Comparison of ENCODE assay signal across 18 mouse cellular contexts in genomic region chr7:134693325-134693724, GRCm38 (mm10). TPM values are rescaled to one million over a fixed set of nuclear protein-coding genes. Genes with fewer than 3 reads are reported as not detected.
DNase-seq lines count a peak whose midpoint lies in the region; ATAC-seq and TF ChIP-seq lines count a peak whose summit lies in the region.
"Had no signal": no experiment of that assay in that cellular context is flagged by ENCODE, and none has a peak within 500 bp of the region (broad histone marks: within the 10 kb centered on the region; RNA-seq: fewer than 3 reads in every experiment).

No protein-coding gene starts in this region.

- DNase-seq in kidney, adult 8-10 months = no peak
- DNase-seq in liver, adult 2 months (ENCODE audit: extremely low read depth, low read depth, low spot score) = peak; percentile 25
- DNase-seq in liver, embryonic 11.5 days (ENCODE audit: low spot score) = no peak
- no peak for DNase-seq in urinary bladder, postnatal 36 days (ENCODE audit: low spot score in 2 of 2)
- DNase-seq in retina, postnatal 1 day = no peak
- DNase-seq: adrenal gland, adult 8-10 months; adrenal gland, postnatal 36 days; cerebellum, adult 11 months; cerebellum, adult 9-10 months; cerebellum, postnatal 25 days; gastrocnemius, postnatal 10 days had no signal

- H3K27me3 ChIP-seq in kidney, embryonic 14.5 days (ENCODE audit: control insufficient read depth, insufficient read depth, low read length) = no peaks in the 10 kb centered on the region
- H3K27me3 ChIP-seq in liver, adult 2 months (ENCODE audit: control insufficient read depth, insufficient read depth, low read length) = no peaks in the 10 kb centered on the region
- no peaks in the 10 kb centered on the region for H3K27me3 ChIP-seq in liver, embryonic 11.5 days (replicated peaks; ENCODE audit: control insufficient read depth, insufficient read depth, low read length)
- H3K27me3 ChIP-seq: CH12.LX; embryonic facial prominence, embryonic 12.5 days; forebrain, embryonic 15.5 days; heart, embryonic 12.5 days; hindbrain, embryonic 15.5 days had no signal

- no peak for TF ChIP-seq CTCF in liver, adult 2 months (IDR thresholded peaks at IDR 0.05; ENCODE audit: low read depth, low read length)

- peaks cover 22% of the 10 kb centered on the region for H3K79me2 ChIP-seq in liver, adult 2 months (ENCODE audit: control insufficient read depth, insufficient read depth, low read length)
- peaks cover 59% of the 10 kb centered on the region for H3K79me2 ChIP-seq in macrophage (ENCODE audit: inconsistent target)

- no peak for TF ChIP-seq POLR2A in liver, adult 2 months (IDR thresholded peaks at IDR 0.05; ENCODE audit: extremely low read depth, insufficient read depth, low read length)

- H3K27ac ChIP-seq in kidney, embryonic 14.5 days (ENCODE audit: low read depth, low read length) = peak overlapping the region; percentile 48
- no peak overlapping the region for H3K27ac ChIP-seq in liver, adult 2 months (replicated peaks; ENCODE audit: insufficient read depth, low read depth, low read length)
- H3K27ac ChIP-seq in liver, embryonic 11.5 days (ENCODE audit: low read depth, low read length) = no peak overlapping the region
- 0 out of 2 replicates have a peak overlapping the region, but pooled peaks have one; percentile 12 for H3K27ac ChIP-seq in macrophage
- H3K27ac ChIP-seq: embryonic facial prominence, embryonic 12.5 days; forebrain, embryonic 15.5 days; hindbrain, embryonic 15.5 days had no signal

- ATAC-seq in kidney, embryonic 14.5 days (ENCODE audit: low FRiP score, low TSS enrichment) = no peak
- ATAC-seq in liver, embryonic 11.5 days (replicated peaks; ENCODE audit: low FRiP score) = no peak
- ATAC-seq: forebrain, embryonic 15.5 days had no signal

- peaks cover 36% of the 10 kb centered on the region for H3K4me1 ChIP-seq in kidney, embryonic 14.5 days (ENCODE audit: control insufficient read depth, insufficient read depth, low read length)
- H3K4me1 ChIP-seq in liver, adult 2 months (ENCODE audit: control insufficient read depth, insufficient read depth, low read length) = peaks cover 6% of the 10 kb centered on the region
- H3K4me1 ChIP-seq in liver, embryonic 11.5 days (replicated peaks; ENCODE audit: control insufficient read depth, insufficient read depth, low read length) = peaks cover 21% of the 10 kb centered on the region
- H3K4me1 ChIP-seq: forebrain, embryonic 15.5 days; hindbrain, embryonic 15.5 days had no signal

- H3K9ac ChIP-seq in kidney, embryonic 14.5 days (ENCODE audit: low read depth, low read length) = no peak overlapping the region
- no peak overlapping the region for H3K9ac ChIP-seq in liver, adult 2 months (ENCODE audit: low read depth, low read length)
- H3K9ac ChIP-seq in liver, embryonic 11.5 days (ENCODE audit: low read depth, low read length) = no peak overlapping the region
- H3K9ac ChIP-seq: embryonic facial prominence, embryonic 12.5 days; forebrain, embryonic 15.5 days; heart, embryonic 12.5 days; hindbrain, embryonic 15.5 days had no signal

- H3K4me3 ChIP-seq in kidney, embryonic 14.5 days (ENCODE audit: low read length) = no peak overlapping the region
- no peak overlapping the region for H3K4me3 ChIP-seq in liver, adult 2 months (ENCODE audit: insufficient read depth, low read depth, low read length)
- H3K4me3 ChIP-seq in liver, embryonic 11.5 days (ENCODE audit: low read depth, low read length) = no peak overlapping the region
- H3K4me3 ChIP-seq in macrophage (ENCODE audit: inconsistent target) = no peak overlapping the region
- H3K4me3 ChIP-seq: embryonic facial prominence, embryonic 12.5 days; forebrain, embryonic 15.5 days; heart, embryonic 12.5 days; hindbrain, embryonic 15.5 days had no signal

- 86% methylated on average over 1 of the region's 1 CpGs for WGBS in kidney, embryonic 14.5 days
- 87% methylated on average over 1 of the region's 1 CpGs for WGBS in liver, adult 2 months
- WGBS in liver, embryonic 11.5 days = 93% methylated on average over 1 of the region's 1 CpGs
- 100% methylated on average over 1 of the region's 1 CpGs for WGBS in macrophage (ENCODE audit: missing documents)

- no peak overlapping the region for H3K4me2 ChIP-seq in kidney, embryonic 14.5 days (replicated peaks; ENCODE audit: low read depth, low read length)
- H3K4me2 ChIP-seq in liver, embryonic 11.5 days = no peak overlapping the region
- H3K4me2 ChIP-seq: embryonic facial prominence, embryonic 12.5 days; forebrain, embryonic 15.5 days; heart, embryonic 12.5 days; hindbrain, embryonic 15.5 days had no signal

- no peaks in the 10 kb centered on the region for H3K9me3 ChIP-seq in kidney, embryonic 14.5 days (ENCODE audit: control insufficient read depth, low read length)
- no peaks in the 10 kb centered on the region for H3K9me3 ChIP-seq in liver, embryonic 11.5 days (ENCODE audit: control insufficient read depth, low read length)
- H3K9me3 ChIP-seq: embryonic facial prominence, embryonic 12.5 days; forebrain, embryonic 15.5 days; heart, embryonic 12.5 days; hindbrain, embryonic 15.5 days had no signal

- H3K36me3 ChIP-seq in kidney, embryonic 14.5 days (ENCODE audit: control insufficient read depth, insufficient read depth, low read length) = no peaks in the 10 kb centered on the region; the same call in 1 of the 2 replicates
- no peaks in the 10 kb centered on the region for H3K36me3 ChIP-seq in liver, adult 2 months (ENCODE audit: control insufficient read depth, insufficient read depth, low read length)
- no peaks in the 10 kb centered on the region for H3K36me3 ChIP-seq in liver, embryonic 11.5 days (ENCODE audit: control insufficient read depth, insufficient read depth, low read length)
- H3K36me3 ChIP-seq in macrophage (ENCODE audit: inconsistent target) = no peaks in the 10 kb centered on the region
- H3K36me3 ChIP-seq: embryonic facial prominence, embryonic 12.5 days; forebrain, embryonic 15.5 days; heart, embryonic 12.5 days; hindbrain, embryonic 15.5 days had no signal

RNA-seq across cellular contexts. Expression of gene Dock1, which starts 22.9 kb away (rescaled TPM):
- polyA plus RNA-seq in kidney, embryonic 14.5 days (2014; fragmentation: Nextera tagmentation; extraction: Ambion mirVana) = 32.0 and 60.6 TPM in 2 replicates
- total RNA-seq in liver, adult 2 months (2014; rRNA removed) = 17.0 and 19.5 TPM in 2 replicates
- polyA plus RNA-seq in liver, adult 2 months (2012; rRNA removed) = 2.4 and 2.6 TPM in 2 replicates
- polyA plus RNA-seq in liver, embryonic 11.5 days (2014; fragmentation: Nextera tagmentation; extraction: Ambion mirVana) = 15.9 and 17.2 TPM in 2 replicates
- total RNA-seq in macrophage (2018; cell fraction: chromatin; rRNA removed) = 100 to 1,000 TPM; 158 to 476 (median 255) TPM
- 10 to 100 TPM; 14.5 to 38.4 (median 28.0) TPM for total RNA-seq in macrophage (2018; cell fraction: cytosol; rRNA removed)
- total RNA-seq in macrophage (2018; cell fraction: nucleus; rRNA removed) = 100 to 1,000 TPM in 10 of 26 experiments, 10 to 100 TPM in 16; 30.8 to 247 (median 82.1) TPM
- polyA plus RNA-seq in macrophage (2018) = 15.0 to 24.6 TPM (median 23.4 TPM) in 3 replicates
- total RNA-seq: CH12.LX had no signal

Comparison
In these comparisons a context has a peak if more than half of its experiments do, and no peak if none do; other contexts are left out.
1. H3K27ac ChIP-seq: peak in kidney, embryonic 14.5 days (single experiment) and macrophage (single experiment); none in liver, adult 2 months (single experiment) and liver, embryonic 11.5 days (single experiment).